Mouse (Mus musculus) cerebellum, adult 2 months (tissue): ENCODE data around the gene Lin28b. TPM values are rescaled to one million over a fixed set of nuclear protein-coding genes. Genes with fewer than 3 reads are reported as not detected.

Experiments used
- DNase-seq, 2 experiments: peaks; one replicate each; pipeline ENCODE4 v3.0.0; 2021
- H3K27ac ChIP-seq: fragments of 200-500 bp; 2 replicates; pipeline ENCODE4 v1.5.1; 2012; ENCODE audit warnings: low read length, control low read depth, inconsistent platforms; ENCODE audit not compliant: insufficient read depth
- H3K27me3 ChIP-seq: fragments of 200-500 bp; 2 replicates; pipeline ENCODE4 v1.6.1; 2012; ENCODE audit warnings: inconsistent platforms, mild to moderate bottlenecking, low read length, moderate library complexity; ENCODE audit not compliant: control insufficient read depth, insufficient read depth
- H3K4me1 ChIP-seq: fragments of 200-500 bp; 2 replicates; pipeline ENCODE4 v1.6.1; 2011; ENCODE audit warnings: low read length; ENCODE audit not compliant: control insufficient read depth, insufficient read depth
- H3K4me3 ChIP-seq: fragments of 200-500 bp; replicated peaks from 2 replicates; pipeline ENCODE3; 2011; ENCODE audit warnings: mild to moderate bottlenecking, low read depth, low read length, control low read depth; ENCODE audit not compliant: insufficient read depth
- CTCF ChIP-seq: fragments of 200-500 bp; IDR thresholded peaks from 2 replicates; pipeline ENCODE4 v1.5.1; 2011; ENCODE audit warnings: low read depth, mild to moderate bottlenecking, control low read depth, low read length, moderate library complexity, borderline replicate concordance; ENCODE audit not compliant: insufficient read depth
- POLR2A ChIP-seq: fragments of 200-500 bp; IDR thresholded peaks from 2 replicates; pipeline ENCODE4 v1.6.1; 2011; ENCODE audit warnings: low read length, control low read depth, borderline replicate concordance; ENCODE audit not compliant: insufficient read depth
- WGBS: fragments of 180-500 bp; shearing (Covaris S2); methylation state at CpG from one replicate; pipeline ENCODE4 v1.1.7; 2018; 5-methylcytosine and 5-hydroxymethylcytosine counted together
- polyA plus RNA-seq: library from polyadenylated mRNA; depleted of rRNA; stranded (reverse); fragments of >200 nt; gene quantifications from 2 replicates; pipeline ENCODE4 v1.2.3, GENCODE M21; 2012

Gene Lin28b
- polyA plus RNA-seq, 1 experiment: 3.2 TPM

DNA sequence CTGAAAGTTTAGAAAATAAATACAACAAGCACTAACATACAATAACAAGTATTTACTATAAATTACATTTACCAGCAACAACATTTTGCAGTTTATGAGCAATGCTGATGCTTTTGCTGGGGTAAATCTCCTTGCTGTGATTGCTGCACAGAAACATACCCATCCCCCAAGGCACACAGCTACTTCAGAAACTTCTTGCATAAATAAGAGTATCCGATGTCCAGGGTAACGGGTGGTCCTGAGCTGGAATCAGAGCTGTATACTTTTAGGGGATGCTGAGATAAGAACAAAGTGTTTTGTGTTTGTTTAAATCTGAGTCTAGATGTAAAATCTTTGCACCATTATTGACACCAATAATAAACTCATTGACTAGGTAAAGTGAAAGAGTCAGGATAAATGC is 28.1 kb downstream of the Lin28b start:
- no peak overlapping the region for H3K27ac ChIP-seq
- no peak for DNase-seq

DNA sequence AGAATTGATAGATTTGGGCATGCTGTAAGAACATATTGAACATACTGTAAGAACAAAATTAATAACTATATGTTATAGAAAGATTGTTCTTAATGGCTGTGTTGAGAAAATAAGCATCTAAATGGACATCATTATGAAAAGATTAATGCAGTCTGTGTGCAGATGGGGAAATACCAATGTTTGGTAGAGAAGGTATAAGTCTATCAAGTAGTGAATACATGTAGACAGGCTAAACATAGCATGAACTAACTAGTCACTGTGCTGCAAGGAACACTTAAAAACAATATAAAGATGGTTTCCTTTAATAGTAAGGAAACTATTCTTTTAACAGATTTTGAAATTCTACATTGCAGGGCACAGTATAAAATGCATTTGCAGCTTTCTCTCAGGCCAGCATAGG is 39.6 kb downstream of the Lin28b start:
- no peak for DNase-seq
- Histone ChIP-seq H3K4me3 (no peak overlapping the region), H3K4me1 (no peaks in the 10 kb centered on the region), H3K27me3 (no peaks in the 10 kb centered on the region; the same call in 1 of the 2 replicates), H3K27ac (no peak overlapping the region)
- TF ChIP-seq CTCF: no peak
- TF ChIP-seq POLR2A: no peak

More for the DNA sequence above, 28.1 kb downstream of the Lin28b start:
- H3K4me1 ChIP-seq: no peaks in the 10 kb centered on the region
- TF ChIP-seq CTCF (no peak), POLR2A (no peak)
- 50% methylated on average over 2 of the region's 2 CpGs for WGBS
- no peak overlapping the region for H3K4me3 ChIP-seq
- H3K27me3 ChIP-seq: no peaks in the 10 kb centered on the region

DNA sequence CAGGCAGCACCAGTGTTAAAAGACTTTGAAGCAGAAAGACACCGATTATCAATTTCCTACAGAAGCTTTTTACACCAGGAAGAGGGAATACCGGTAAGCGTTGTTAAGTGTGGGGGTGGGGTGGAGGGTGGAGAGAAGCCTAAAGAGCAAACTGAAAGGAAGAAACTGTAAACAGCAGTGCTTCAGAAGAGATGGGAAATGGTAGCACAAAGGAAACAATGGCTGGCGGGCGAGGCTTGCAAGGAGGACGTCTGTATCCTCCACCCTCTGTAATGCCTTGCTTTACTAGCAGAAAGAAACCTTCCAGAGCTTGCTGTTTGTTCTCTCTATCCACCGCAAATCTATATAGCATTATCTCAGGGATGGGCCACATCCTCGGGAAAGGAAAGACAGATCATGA is 40.0 kb downstream of the Lin28b start:
- no peak overlapping the region for H3K4me3 ChIP-seq
- no peak overlapping the region for H3K27ac ChIP-seq

DNA sequence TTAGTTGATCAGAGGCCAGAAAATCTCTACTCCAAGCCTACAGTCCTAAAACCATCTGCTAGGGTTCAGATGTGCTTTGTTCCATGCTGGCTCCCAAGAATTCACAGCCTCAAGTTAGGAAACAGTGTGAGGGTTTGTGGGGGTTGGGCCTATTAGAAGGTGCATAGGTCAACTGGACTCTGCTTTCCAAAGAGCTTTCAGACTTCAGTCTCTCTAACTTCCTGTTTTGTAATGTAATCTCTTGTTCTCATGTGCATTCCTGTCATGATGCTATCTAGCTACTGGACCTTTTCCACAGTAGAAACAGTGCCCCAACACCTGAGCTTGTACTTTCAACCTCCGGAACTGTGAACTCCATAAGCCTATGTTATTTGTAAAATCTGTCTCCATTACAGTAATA is 63.8 kb downstream of the Lin28b start:
- TF ChIP-seq CTCF (no peak), POLR2A (no peak)
- Histone ChIP-seq H3K27me3 (no peaks in the 10 kb centered on the region), H3K27ac (no peak overlapping the region), H3K4me1 (no peaks in the 10 kb centered on the region), H3K4me3 (no peak overlapping the region)
- DNase-seq: no peak
- WGBS: 94% methylated on average over 1 of the region's 1 CpGs

More for the DNA sequence above, 40.0 kb downstream of the Lin28b start:
- TF ChIP-seq CTCF (no peak), POLR2A (no peak)
- no peak for DNase-seq
- H3K4me1 ChIP-seq: no peaks in the 10 kb centered on the region
- no peaks in the 10 kb centered on the region for H3K27me3 ChIP-seq
- 9% methylated on average over 8 of the region's 8 CpGs for WGBS

DNA sequence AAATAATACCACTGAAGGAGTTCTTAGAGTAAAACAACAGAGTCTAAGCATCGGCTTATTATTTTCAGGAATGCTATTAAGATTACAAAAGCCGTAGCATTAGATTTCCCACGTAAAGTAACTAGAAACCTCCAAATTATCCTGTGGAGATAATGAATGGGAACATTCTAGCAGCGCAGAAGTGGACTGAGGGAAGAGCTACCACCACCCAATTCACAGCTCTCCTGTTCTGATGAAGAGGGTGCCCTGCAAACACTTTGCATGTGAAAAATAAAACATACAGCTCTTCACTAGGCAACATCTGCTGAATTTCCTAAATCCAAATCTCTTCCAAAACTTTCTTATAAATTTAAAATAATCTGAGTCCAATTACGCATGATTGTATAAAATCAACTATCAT is 74.1 kb downstream of the Lin28b start:
- 87% methylated on average over 5 of the region's 5 CpGs for WGBS
- TF ChIP-seq CTCF: no peak
- TF ChIP-seq POLR2A: no peak
- H3K4me1 ChIP-seq: no peaks in the 10 kb centered on the region

DNA sequence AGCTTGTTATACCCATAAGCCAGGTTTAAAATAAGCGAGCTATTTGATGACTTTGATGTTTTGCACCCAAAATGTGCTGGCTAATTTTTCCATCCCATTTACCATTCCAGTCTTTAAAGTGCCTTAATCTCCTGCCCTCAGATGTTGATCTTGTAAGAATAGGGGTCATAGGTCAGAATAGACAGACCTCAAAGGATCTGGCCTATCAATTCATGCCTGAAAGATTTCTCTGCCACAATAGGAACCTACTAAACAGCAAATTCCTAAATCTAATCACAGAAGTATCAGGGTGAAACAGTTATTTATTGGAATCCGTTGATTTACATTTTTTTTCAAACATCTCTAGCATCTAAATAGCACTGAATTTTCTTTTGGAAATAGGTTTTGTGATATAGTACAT is 74.5 kb downstream of the Lin28b start:
- H3K4me3 ChIP-seq: no peak overlapping the region
- no peak for TF ChIP-seq CTCF
- no peak for TF ChIP-seq POLR2A
- H3K27ac ChIP-seq: no peak overlapping the region
- 75% methylated on average over 2 of the region's 2 CpGs for WGBS
- no peaks in the 10 kb centered on the region for H3K27me3 ChIP-seq
- no peak for DNase-seq
- H3K4me1 ChIP-seq: no peaks in the 10 kb centered on the region

More for the DNA sequence above, 74.1 kb downstream of the Lin28b start:
- Histone ChIP-seq H3K27me3 (no peaks in the 10 kb centered on the region), H3K4me3 (no peak overlapping the region), H3K27ac (no peak overlapping the region)
- no peak for DNase-seq

GRCm38 (mm10) chr10:45410624-45411341 is 75.4 kb downstream of the Lin28b start:
- Histone ChIP-seq H3K27me3 (no peaks in the 10 kb centered on the region), H3K4me3 (no peak overlapping the region), H3K4me1 (no peaks in the 10 kb centered on the region), H3K27ac (no peak overlapping the region)
- TF ChIP-seq POLR2A (no peak), CTCF (no peak)
- 19% methylated on average over 10 of the region's 10 CpGs for WGBS
- DNase-seq: no peak

DNA sequence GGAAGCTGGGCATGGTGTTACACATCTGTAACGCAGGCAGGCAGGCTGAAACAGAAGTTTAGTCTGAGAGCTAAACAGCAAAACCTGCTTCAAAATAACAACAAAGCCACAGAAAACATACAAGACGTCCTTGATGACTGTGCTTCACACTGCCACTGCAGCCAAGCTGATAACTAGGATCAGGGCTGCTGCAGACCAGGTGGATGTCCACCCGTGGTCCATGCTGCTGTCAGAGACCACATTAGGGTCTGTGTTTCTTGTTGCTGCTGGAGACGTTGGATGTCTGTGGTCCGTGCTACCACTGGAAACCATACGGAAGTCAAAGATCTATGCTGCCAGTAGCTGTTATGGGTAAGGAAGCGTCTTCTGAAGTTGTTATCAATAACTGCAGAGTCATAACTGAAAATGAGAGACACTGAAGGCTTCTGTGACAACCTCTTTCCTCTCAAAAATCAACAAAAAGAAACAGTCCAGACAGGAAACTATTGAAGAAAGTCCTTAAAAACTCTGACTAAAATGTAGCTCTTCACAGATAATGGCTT is 86.4 kb downstream of the Lin28b start:
- no peak for DNase-seq
- WGBS: 88% methylated on average over 7 of the region's 7 CpGs
- TF ChIP-seq POLR2A (no peak), CTCF (no peak)
- no peaks in the 10 kb centered on the region for H3K4me1 ChIP-seq
- no peak overlapping the region for H3K4me3 ChIP-seq
- H3K27ac ChIP-seq: no peak overlapping the region
- no peaks in the 10 kb centered on the region for H3K27me3 ChIP-seq
